Mouse (Mus musculus): ENCODE results near the gene L3mbtl3. TPM values are rescaled to one million over a fixed set of nuclear protein-coding genes. Genes with fewer than 3 reads are reported as not detected.
A peak's percentile ranks its signal among the peaks of the same experiment; 100 is the strongest.

L3mbtl3 gene
- polyA plus RNA-seq (2015; fragmentation: Nextera tagmentation; extraction: Ambion mirVana), result 18.8 and 23.3 TPM in 2 replicates

GRCm38 (mm10) chr10:26375790-26376545 lies at the start of gene L3mbtl3:
TSS of gene L3mbtl3 (minus strand) at chr10:26375971.
- Histone ChIP-seq H3K36me3 (no peaks in the 10 kb centered on the region), H3K4me2 (peak within 1 kb of the TSS; percentile 70), H3K4me1 (peaks cover 12% of the 10 kb centered on the region), H3K4me3 (peak within 1 kb of the TSS; percentile 84), H3K27me3 (no peaks in the 10 kb centered on the region), H3K9me3 (no peaks in the 10 kb centered on the region), H3K27ac (peak within 1 kb of the TSS; percentile 96), H3K9ac (peak within 1 kb of the TSS; percentile 93)
- ATAC-seq (ENCODE audit: insufficient number of reproducible peaks, low FRiP score, low TSS enrichment, low read depth), result peak; percentile 79; the same call in 1 of the 2 replicates
- WGBS, result under 1% methylated on average over 42 of the region's 42 CpGs

GRCm38 (mm10) chr10:26421168-26421567 lies 45.4 kb upstream of the L3mbtl3 start:
- Histone ChIP-seq H3K4me3 (no peak overlapping the region), H3K4me2 (no peak overlapping the region), H3K27me3 (no peaks in the 10 kb centered on the region), H3K27ac (no peak overlapping the region), H3K4me1 (no peaks in the 10 kb centered on the region), H3K36me3 (no peaks in the 10 kb centered on the region), H3K9ac (no peak overlapping the region), H3K9me3 (no peaks in the 10 kb centered on the region)
- 12% methylated on average over 2 of the region's 2 CpGs for WGBS
- no peak for ATAC-seq (ENCODE audit: insufficient number of reproducible peaks, low FRiP score, low TSS enrichment, low read depth)

GRCm38 (mm10) chr10:26388656-26389055 lies 12.9 kb upstream of the L3mbtl3 start:
- Histone ChIP-seq H3K36me3 (no peaks in the 10 kb centered on the region), H3K9ac (no peak overlapping the region), H3K4me3 (no peak overlapping the region), H3K27ac (no peak overlapping the region), H3K4me2 (no peak overlapping the region), H3K9me3 (no peaks in the 10 kb centered on the region), H3K27me3 (no peaks in the 10 kb centered on the region), H3K4me1 (no peaks in the 10 kb centered on the region)
- ATAC-seq (ENCODE audit: insufficient number of reproducible peaks, low FRiP score, low TSS enrichment, low read depth), result no peak

- Histone ChIP-seq H3K36me3 (no peaks in the 10 kb centered on the region), H3K4me3 (no peak overlapping the region), H3K4me2 (no peak overlapping the region), H3K9me3 (no peaks in the 10 kb centered on the region), H3K27me3 (no peaks in the 10 kb centered on the region), H3K27ac (no peak overlapping the region), H3K9ac (no peak overlapping the region), H3K4me1 (peaks cover 5% of the 10 kb centered on the region; the same call in 1 of the 2 replicates)
- ATAC-seq (ENCODE audit: insufficient number of reproducible peaks, low FRiP score, low TSS enrichment, low read depth), result no peak
- WGBS, result 68% methylated on average over 6 of the region's 6 CpGs
Measured at GRCm38 (mm10) chr10:26377332-26377602, 1.5 kb upstream of the L3mbtl3 start.

DNA sequence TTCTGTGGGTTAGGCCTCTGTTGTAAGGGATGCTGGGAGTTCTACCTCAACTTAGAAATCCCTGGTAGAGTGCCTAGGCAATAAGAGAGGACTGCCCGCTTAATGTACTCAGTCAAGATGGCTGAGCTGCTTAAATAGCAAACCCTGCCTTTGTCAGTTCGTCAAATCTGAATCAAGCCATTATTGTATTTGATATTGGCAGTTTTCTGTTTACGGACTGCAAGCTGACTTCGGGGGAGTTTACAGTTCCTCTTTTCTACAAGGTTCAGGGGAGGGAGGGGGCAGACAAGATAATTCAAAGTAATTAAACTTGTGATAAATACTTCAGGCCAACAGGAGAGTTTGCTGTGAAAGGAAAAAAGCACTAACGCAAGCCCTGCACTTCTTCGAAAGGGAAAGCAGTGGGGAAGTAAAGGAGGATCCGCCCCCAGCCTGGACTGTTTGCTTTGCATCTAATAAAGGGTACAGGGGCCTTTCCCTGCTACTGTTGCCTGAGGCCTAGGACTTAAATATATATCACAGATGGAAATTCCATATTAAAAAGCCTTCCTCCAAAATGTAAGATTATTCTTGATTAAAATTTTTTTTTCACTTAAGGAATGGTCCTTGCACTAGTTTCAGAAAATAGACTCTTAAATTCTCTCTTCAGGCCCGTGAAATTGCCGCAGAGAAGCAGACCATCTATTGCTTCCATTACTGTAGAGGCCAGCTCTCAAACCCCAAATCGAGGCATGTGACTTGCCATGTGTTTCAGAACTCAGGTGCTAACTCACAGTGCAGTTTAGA lies 968 bp upstream of the L3mbtl3 start:
- no peaks in the 10 kb centered on the region for H3K27me3 ChIP-seq
- peak overlapping the region; percentile 84 for H3K4me3 ChIP-seq
- H3K4me1 ChIP-seq, result peaks cover 8% of the 10 kb centered on the region
- no peak for ATAC-seq (ENCODE audit: insufficient number of reproducible peaks, low FRiP score, low TSS enrichment, low read depth)
- H3K36me3 ChIP-seq, result no peaks in the 10 kb centered on the region
- WGBS, result 30% methylated on average over 10 of the region's 10 CpGs
- no peaks in the 10 kb centered on the region for H3K9me3 ChIP-seq
- peak overlapping the region; percentile 70 for H3K4me2 ChIP-seq
- peak overlapping the region; percentile 96; the same call in 1 of the 2 replicates for H3K27ac ChIP-seq
- peak overlapping the region; percentile 93; the same call in 1 of the 2 replicates for H3K9ac ChIP-seq

GRCm38 (mm10) chr10:26375351-26375751 lies 420 bp downstream of the L3mbtl3 start:
- H3K36me3 ChIP-seq, result no peaks in the 10 kb centered on the region
- H3K27ac ChIP-seq, result peak overlapping the region; percentile 96
- peak overlapping the region; percentile 70 for H3K4me2 ChIP-seq
- WGBS, result 2% methylated on average over 9 of the region's 30 CpGs
- peak overlapping the region; percentile 93 for H3K9ac ChIP-seq
- H3K27me3 ChIP-seq, result no peaks in the 10 kb centered on the region
- ATAC-seq (ENCODE audit: insufficient number of reproducible peaks, low FRiP score, low TSS enrichment, low read depth), result 0 out of 2 replicates have a peak, but pooled peaks have one; percentile 0
- H3K9me3 ChIP-seq, result no peaks in the 10 kb centered on the region
- H3K4me3 ChIP-seq, result peak overlapping the region; percentile 84
- H3K4me1 ChIP-seq, result peaks cover 12% of the 10 kb centered on the region

GRCm38 (mm10) chr10:26374436-26375311 lies 1.1 kb downstream of the L3mbtl3 start:
- Histone ChIP-seq H3K27ac (peak overlapping the region; percentile 96), H3K9ac (peak overlapping the region; percentile 93), H3K36me3 (no peaks in the 10 kb centered on the region), H3K4me1 (peaks cover 12% of the 10 kb centered on the region), H3K4me3 (peak overlapping the region; percentile 84), H3K27me3 (no peaks in the 10 kb centered on the region), H3K9me3 (no peaks in the 10 kb centered on the region), H3K4me2 (peak overlapping the region; percentile 70)
- peak; percentile 15; the same call in 1 of the 2 replicates for ATAC-seq (ENCODE audit: insufficient number of reproducible peaks, low FRiP score, low TSS enrichment, low read depth)
- under 1% methylated on average over 75 of the region's 101 CpGs for WGBS

GRCm38 (mm10) chr10:26373951-26374435 lies 1.8 kb downstream of the L3mbtl3 start:
- peak; percentile 58 for ATAC-seq (ENCODE audit: insufficient number of reproducible peaks, low FRiP score, low TSS enrichment, low read depth)
- H3K4me2 ChIP-seq, result peak overlapping the region; percentile 70
- H3K9ac ChIP-seq, result peak overlapping the region; percentile 93
- H3K36me3 ChIP-seq, result no peaks in the 10 kb centered on the region
- under 1% methylated on average over 70 of the region's 71 CpGs for WGBS
- H3K27ac ChIP-seq, result peak overlapping the region; percentile 96
- peaks cover 12% of the 10 kb centered on the region for H3K4me1 ChIP-seq
- H3K9me3 ChIP-seq, result no peaks in the 10 kb centered on the region
- peak overlapping the region; percentile 84 for H3K4me3 ChIP-seq
- no peaks in the 10 kb centered on the region for H3K27me3 ChIP-seq

- Histone ChIP-seq H3K9me3 (no peaks in the 10 kb centered on the region), H3K36me3 (no peaks in the 10 kb centered on the region; the same call in 1 of the 2 replicates), H3K27ac (peak overlapping the region; percentile 96), H3K4me1 (peaks cover 12% of the 10 kb centered on the region), H3K4me3 (peak overlapping the region; percentile 84), H3K9ac (peak overlapping the region; percentile 93), H3K4me2 (peak overlapping the region; percentile 70), H3K27me3 (no peaks in the 10 kb centered on the region)
- WGBS, result under 1% methylated on average over 51 of the region's 51 CpGs
- no peak for ATAC-seq (ENCODE audit: insufficient number of reproducible peaks, low FRiP score, low TSS enrichment, low read depth)
Measured at GRCm38 (mm10) chr10:26372940-26373931, 2.5 kb downstream of the L3mbtl3 start.

GRCm38 (mm10) chr10:26371416-26371815 lies 4.4 kb downstream of the L3mbtl3 start:
- no peak overlapping the region for H3K4me2 ChIP-seq

More at GRCm38 (mm10) chr10:26371416-26371815, 4.4 kb downstream of the L3mbtl3 start:
- Histone ChIP-seq H3K9me3 (no peaks in the 10 kb centered on the region), H3K36me3 (no peaks in the 10 kb centered on the region; the same call in 1 of the 2 replicates), H3K9ac (no peak overlapping the region), H3K27me3 (no peaks in the 10 kb centered on the region), H3K4me3 (no peak overlapping the region), H3K27ac (no peak overlapping the region), H3K4me1 (peaks cover 7% of the 10 kb centered on the region)
- ATAC-seq (ENCODE audit: insufficient number of reproducible peaks, low FRiP score, low TSS enrichment, low read depth), result no peak
- 65% methylated on average over 7 of the region's 7 CpGs for WGBS

Measured in limb, embryonic 15.5 days (tissue).